Mouse (Mus musculus) adrenal gland, postnatal 10 days (tissue): ENCODE data around the gene Id2. TPM values are rescaled to one million over a fixed set of nuclear protein-coding genes. Genes with fewer than 3 reads are reported as not detected.
A peak's percentile ranks its signal among the peaks of the same experiment; 100 is the strongest.

Source experiments
- DNase-seq: peaks from one replicate; pipeline ENCODE4 v3.0.0; 2021; ENCODE audit warnings: mixed read lengths
- total RNA-seq, 2 experiments: library from RNA; stranded (reverse); gene quantifications; 2 replicates each; pipeline ENCODE4 v1.2.3; 2021

The Id2 gene
- total RNA-seq, 2 experiments from 2014 or later, result 295 to 323 TPM

DNA sequence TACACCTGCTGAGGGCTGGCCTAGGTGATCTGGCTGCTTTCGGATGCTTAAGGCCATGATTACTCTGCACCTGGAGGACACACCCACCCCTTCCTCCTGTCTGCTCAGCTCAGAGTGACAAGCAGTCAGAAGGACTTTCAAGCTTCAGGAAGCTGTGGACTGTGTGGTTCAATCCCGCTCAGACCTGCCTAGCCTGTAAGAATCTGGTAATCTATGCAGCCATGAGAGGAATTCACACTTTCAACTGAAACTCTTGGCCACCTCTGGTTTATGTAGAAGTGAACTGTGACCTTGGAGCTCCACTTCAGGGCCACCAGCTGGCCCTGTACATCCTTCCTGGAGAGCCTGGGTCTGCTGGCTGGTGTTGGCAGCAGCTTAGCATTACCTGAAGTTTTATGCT, 11.9 kb upstream of the Id2 start:
- DNase-seq, result no peak

DNA sequence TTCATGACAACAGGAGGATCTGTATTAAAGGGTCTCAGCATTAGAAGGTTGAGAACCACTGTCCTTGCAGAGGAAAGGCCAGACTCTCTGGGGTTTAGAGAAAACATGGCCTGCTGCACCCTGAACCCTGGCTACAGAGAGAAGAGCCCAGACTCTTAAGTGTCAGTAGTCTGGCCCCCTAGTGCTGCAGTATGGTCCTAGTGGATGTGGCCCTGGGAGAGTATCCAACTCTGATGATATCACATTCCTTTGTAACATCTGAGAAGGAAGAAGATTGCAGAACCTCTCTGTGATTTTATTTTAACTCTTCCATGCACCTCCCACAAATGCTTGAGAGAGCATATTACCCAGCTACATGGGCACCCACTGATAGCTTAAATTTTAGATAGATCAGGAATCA, 7.6 kb upstream of the Id2 start:
- DNase-seq, result peak; percentile 59

DNA sequence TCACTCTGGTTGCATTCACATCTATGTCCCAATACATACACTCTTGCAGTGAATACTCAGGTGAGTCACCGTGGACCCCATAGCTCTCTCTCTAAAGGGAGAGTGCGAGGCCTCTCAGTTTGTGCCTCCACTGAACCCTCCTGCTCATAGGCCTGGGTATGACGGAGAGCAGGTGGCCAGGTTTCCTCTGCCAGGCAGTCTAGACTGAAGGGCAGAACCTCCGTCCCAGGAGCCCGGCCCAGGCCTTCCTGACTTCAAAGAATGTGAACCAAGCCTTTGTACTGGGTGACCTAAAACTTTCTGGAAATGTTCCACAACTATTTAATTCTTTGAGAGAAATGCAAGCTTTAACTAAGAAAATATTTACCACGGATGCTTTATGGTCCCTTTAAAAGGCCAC, 7.0 kb upstream of the Id2 start:
- peak; percentile 56 for DNase-seq

DNA sequence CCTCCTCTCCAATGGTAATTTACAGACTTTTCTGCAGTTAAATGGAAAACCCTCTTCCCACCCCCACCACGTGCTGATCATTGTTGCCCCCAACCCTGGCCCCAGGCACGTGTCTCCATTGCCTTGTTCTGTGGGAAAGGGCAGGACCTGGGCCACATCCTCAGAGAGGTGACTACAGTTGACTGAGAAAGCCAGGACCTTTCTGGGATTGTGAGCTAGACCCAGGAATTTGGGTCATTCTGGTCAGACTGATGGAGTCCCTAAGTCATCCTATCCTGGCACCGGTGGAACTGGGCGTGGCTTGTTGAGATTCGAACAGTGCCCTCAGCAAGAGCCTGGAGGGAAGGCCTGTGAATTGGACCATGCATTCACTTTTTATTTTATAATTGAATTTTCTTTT, 4.4 kb upstream of the Id2 start:
- DNase-seq, result peak; percentile 63

GRCm38 (mm10) chr12:25100411-25101217, 3.7 kb upstream of the Id2 start:
- peak; percentile 79 for DNase-seq

GRCm38 (mm10) chr12:25099563-25100408, 2.8 kb upstream of the Id2 start:
- DNase-seq, result peak; percentile 66

DNA sequence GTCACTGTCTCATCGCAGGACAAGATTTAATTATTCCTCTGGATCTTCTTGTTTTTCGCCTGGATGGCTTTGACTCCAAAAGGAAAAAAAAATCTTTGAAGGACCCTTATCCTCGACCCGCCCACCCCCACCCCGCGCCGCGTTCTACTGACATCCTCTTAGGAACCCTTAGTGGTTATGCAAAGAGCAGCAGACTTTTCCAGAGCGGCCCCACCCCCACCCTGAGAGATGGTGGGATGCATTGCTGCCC, 2.3 kb upstream of the Id2 start:
- peak; percentile 78 for DNase-seq

- DNase-seq, result peak; percentile 97
These were observed 1.8 kb upstream of the Id2 start for GRCm38 (mm10) chr12:25098561-25099312.

DNA sequence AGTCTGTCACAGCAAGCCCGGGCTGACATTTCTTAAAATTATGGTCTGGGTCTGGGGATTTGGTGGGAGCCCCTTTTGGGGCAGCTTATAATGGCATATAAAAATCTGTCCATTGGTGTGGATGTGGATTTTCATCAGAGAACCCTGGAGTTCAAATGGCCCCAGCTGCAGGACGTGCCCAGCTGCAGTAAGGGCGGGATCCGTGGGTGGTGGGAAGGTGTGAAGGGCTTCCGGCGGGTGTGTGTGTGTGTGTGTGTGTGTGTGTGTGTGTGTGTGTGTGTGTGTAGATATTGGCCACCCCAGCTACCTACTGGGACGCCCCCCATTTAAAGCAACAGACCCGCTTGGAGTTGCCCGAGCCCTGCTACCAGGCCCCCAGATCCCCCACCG, 1.2 kb upstream of the Id2 start:
- no peak for DNase-seq

GRCm38 (mm10) chr12:25097210-25098160, 545 bp upstream of the Id2 start:
- DNase-seq, result peak; percentile 70

- no peak for DNase-seq
These were observed 294 bp downstream of the Id2 start for GRCm38 (mm10) chr12:25096640-25097051.

DNA sequence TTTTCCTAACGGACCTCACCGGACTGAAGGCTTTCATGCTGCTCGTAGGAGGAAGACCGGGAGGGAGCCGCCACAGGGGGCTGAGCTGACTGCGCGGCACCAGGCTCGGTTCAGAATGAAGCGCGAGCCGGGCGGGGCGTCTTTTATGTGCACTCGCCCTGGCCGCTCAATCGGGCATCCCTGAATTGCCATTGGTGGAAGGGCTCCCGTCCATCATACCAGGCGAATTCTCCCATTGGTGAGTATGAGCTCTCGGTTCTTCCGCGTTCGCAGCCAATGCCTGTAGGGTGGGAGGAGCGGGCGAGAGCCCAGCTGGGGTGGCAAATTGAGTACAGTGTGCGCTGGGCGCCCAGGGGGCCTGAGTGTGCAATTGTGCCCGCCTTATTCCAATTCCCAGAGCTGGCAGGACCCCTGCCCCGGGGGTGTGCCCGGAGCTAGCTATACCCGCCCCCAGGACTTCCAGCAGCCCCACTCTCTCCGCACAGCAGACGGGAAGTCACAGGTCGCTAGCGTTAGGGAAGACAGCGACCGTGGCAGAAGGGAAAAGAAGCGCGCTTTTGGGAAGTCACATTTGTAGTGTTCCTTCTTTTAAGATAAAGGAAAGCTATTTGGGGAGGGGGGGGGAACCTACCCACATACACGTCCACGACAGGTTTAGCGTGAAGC, 833 bp downstream of the Id2 start:
- DNase-seq, result peak; percentile 99

DNA sequence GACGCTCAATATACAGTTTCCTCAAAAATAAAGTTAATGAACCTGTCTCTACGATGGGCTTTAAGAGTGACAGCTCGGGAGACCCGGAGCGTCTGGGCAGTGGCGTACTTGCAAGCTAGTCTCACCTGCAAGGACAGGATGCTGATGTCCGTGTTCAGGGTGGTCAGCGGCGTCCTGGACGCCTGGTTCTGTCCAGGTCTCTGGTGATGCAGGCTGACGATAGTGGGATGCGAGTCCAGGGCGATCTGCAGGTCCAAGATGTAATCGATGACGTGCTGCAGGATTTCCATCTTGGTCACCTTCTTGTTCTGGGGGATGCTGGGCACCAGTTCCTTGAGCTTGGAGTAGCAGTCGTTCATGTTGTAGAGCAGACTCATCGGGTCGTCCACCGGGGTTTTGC, 1.4 kb downstream of the Id2 start:
- DNase-seq, result no peak

DNA sequence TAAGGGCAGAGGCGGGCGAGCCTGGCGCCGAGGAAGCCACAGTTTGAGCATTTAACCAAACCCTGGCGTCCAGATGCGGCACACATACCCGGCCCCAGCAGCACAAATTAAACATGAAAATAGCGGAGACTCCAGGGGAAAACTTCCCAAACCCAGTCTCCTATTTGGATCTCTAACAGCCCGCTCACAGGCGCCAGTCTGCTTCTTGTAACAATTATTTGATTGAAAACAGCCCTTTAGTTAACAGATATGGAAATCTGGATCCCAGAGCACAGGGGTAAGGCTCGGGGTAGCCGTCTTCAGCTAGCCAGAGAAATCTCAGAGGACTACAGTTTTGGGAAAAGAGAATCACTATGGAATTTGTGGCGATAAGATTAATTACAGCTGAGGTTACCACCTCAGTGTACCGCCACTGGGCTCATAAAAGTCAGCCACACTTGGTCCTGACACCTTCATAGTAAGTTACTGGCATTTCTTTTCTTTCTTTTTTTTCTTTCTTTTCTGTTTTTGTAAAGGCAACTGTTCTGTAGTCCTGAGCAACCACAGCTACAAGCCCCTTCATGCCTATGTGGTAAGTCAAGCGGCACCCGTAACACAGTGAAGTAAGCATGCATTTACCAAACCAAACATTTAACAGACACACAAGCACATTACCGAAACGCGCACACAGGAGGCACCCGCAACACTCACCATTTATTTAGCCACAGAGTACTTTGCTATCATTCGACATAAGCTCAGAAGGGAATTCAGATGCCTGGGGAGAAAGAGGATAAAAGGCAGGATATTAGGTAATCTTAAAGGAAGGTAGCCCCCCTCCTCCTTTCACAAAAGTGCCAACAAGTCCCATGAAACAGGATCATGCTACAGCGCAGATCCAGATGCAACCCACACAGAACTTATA, 2.1 kb downstream of the Id2 start:
- peak; percentile 46 for DNase-seq

GRCm38 (mm10) chr12:25093241-25093774, 3.6 kb downstream of the Id2 start:
- peak; percentile 48 for DNase-seq

DNA sequence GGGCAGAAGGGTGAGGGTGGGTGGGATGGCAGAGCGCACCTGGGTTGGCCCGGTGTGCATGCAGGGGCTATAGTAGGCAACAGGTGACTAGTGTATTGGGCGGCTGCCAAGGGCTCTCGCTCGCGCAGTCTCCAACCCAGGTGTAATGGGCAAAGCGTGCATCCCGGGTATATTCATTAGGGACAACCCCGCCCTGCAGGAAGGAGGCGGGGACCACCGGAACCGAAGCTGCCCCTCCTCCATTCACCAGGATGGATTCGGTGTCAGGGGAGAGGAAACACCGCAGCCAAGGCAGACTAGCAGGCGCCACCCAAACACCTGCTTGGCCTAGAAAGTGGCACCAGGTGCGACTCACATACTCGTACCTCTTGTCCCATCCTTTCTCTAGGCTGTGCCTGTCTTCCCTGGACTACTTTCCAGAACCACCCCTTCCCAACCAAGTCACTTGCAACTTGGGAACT, 4.2 kb downstream of the Id2 start:
- DNase-seq, result peak; percentile 86

DNA sequence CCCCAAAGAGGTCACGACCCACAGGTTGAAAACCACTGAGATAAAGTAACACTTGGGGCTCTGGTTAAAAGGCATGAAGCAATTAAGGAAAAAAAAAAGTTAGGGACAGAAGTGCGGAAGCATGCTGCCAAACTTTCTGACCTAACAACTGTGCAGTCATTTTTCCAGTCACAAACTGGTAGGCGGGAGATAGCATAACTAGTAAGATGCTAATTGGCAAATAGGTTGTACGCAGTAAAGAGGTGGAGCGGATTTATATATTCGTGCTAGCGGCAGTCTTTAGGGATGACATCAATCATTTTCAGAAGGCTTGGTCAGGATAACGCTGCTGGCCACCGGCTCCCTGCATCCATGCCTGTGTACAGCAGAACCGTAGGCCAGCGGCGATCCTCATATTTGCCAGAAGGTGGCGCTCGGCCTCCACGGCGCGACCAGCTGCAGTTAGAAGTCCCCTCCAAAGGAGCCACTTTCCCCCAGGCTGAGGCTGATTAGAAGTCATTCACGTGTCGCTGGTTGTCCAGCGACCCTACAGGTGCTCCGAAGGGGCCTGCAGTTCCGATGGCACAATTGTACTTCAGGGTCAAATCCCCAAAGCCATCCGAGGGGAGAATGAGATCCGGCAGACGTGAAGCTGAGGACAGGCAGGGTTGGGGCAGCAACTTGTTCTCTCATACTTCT, 4.8 kb downstream of the Id2 start:
- DNase-seq, result peak; percentile 95

DNA sequence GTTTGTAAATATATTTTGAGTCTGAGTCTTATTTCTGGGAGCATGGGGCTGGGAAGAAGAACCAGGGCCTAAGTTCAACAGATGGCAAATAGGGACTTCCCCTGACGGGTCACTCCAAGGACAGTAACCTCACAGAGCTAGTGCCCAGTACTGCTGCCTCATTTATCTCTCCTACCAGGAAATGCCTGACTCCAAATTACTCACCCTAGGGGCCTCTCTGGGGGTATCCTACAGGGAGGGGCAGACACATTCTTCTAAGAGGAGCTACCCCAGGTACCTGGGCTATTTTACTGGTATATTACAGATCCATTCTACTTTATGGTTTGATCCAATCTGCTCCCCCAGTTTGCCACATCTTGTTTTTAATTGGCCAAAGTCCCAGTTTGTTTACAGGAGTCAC, 7.5 kb downstream of the Id2 start:
- DNase-seq, result no peak

DNA sequence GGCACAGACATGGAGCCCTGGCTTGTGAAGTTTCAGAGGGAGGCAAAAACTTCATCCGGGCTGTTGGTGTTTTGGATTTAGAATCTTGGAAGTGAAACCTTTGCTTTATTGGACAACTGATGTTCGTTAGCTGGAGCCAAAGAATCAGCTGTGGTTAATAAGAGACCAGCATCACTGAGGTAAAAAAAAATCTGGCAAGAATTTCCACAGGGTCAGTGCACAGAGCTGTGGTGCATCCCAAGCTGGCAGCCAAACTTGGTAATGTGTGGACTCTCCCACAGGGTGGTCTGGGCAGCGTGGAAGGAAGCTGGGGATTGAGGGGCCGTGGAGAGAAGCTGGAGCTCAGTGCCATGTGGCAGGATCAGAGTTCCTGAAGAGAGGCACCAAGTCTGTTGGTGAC, 10.0 kb downstream of the Id2 start:
- no peak for DNase-seq
